Mouse (Mus musculus) forebrain, embryonic 13.5 days (tissue): ENCODE results near the gene Sobp. TPM values are rescaled to one million over a fixed set of nuclear protein-coding genes. Genes with fewer than 3 reads are reported as not detected.

ENCODE experiments used
- ATAC-seq: fragments of 200-750 bp; cut with Nextera tagmentation; 2 replicates; pipeline ENCODE4 v1.8.0; 2017
- H3K27ac ChIP-seq: fragments of 300-500 bp; sonication (generic); 2 replicates; pipeline ENCODE4 v1.5.1; 2015; ENCODE audit warnings: inconsistent platforms, mild to moderate bottlenecking, moderate library complexity
- H3K27me3 ChIP-seq: fragments of 300-500 bp; sonication (generic); 2 replicates; pipeline ENCODE4 v1.6.1; 2015; ENCODE audit warnings: mild to moderate bottlenecking, inconsistent platforms
- H3K36me3 ChIP-seq: fragments of 300-500 bp; sonication (generic); 2 replicates; pipeline ENCODE4 v1.6.1; 2015; ENCODE audit warnings: mild to moderate bottlenecking, inconsistent platforms; ENCODE audit not compliant: poor library complexity, severe bottlenecking
- H3K4me1 ChIP-seq: fragments of 300-500 bp; sonication (generic); 2 replicates; pipeline ENCODE4 v1.6.1; 2015; ENCODE audit warnings: inconsistent platforms
- H3K4me2 ChIP-seq: fragments of 300-500 bp; sonication (generic); 2 replicates; pipeline ENCODE4 v1.6.1; 2015; ENCODE audit warnings: inconsistent platforms, mild to moderate bottlenecking, moderate library complexity
- H3K4me3 ChIP-seq: fragments of 300-500 bp; sonication (generic); 2 replicates; pipeline ENCODE4 v1.5.1; 2015; ENCODE audit warnings: mild to moderate bottlenecking, inconsistent platforms
- H3K9ac ChIP-seq: fragments of 300-500 bp; sonication (generic); 2 replicates; pipeline ENCODE4 v1.6.1; 2015; ENCODE audit warnings: mild to moderate bottlenecking, inconsistent platforms
- H3K9me3 ChIP-seq: fragments of 300-500 bp; sonication (generic); replicated peaks from 2 replicates; pipeline ENCODE4 v1.6.1; 2016; ENCODE audit warnings: inconsistent platforms
- WGBS: fragments of 180-500 bp; shearing (Covaris S2); methylation state at CpG from one replicate; pipeline ENCODE4 v1.1.7; 2015; 5-methylcytosine and 5-hydroxymethylcytosine counted together
- polyA plus RNA-seq: library from polyadenylated mRNA; unstranded; fragments of >200 nt; fragmentation: Nextera tagmentation; extraction: Ambion mirVana; gene quantifications from 2 replicates; pipeline ENCODE4 v1.2.1, GENCODE M21; 2015

Gene Sobp
- polyA plus RNA-seq, 1 experiment from 2014 or later, result 9.3 TPM

DNA sequence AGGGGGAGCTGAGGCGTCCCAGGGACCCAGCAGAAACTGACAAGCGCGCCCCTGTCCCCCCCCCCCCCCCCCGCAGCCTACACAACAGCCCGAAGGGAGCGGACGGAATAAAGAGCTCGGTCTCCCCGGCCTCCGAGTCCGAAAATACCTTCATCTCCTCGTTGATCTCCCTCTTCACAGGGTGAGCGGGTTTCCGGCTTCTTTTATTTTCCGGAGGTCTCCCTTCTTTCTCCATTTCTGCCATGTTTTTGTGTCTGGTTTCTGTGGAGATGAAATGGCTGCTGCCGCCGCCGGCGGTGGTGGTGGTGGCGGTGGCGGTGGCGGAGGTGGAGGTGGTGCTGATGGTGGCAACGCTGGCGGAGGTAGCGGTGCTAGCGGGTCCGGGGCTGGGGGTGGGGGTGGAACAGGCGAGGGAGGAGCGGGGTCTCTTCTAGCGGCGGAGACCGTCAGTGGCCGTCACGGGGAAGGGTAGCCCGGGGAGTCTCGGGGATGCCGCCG, 453 bp downstream of the Sobp start:
- peak overlapping the region; percentile 89 for H3K4me3 ChIP-seq
- peak overlapping the region; percentile 90 for H3K4me2 ChIP-seq
- H3K27me3 ChIP-seq, result peaks cover 11% of the 10 kb centered on the region
- H3K36me3 ChIP-seq, result no peaks in the 10 kb centered on the region
- peaks cover 38% of the 10 kb centered on the region for H3K4me1 ChIP-seq
- H3K27ac ChIP-seq, result peak overlapping the region; percentile 94
- WGBS, result under 1% methylated on average over 30 of the region's 38 CpGs
- no peaks in the 10 kb centered on the region for H3K9me3 ChIP-seq
- ATAC-seq, result peak; percentile 63
- peak overlapping the region; percentile 95 for H3K9ac ChIP-seq

DNA sequence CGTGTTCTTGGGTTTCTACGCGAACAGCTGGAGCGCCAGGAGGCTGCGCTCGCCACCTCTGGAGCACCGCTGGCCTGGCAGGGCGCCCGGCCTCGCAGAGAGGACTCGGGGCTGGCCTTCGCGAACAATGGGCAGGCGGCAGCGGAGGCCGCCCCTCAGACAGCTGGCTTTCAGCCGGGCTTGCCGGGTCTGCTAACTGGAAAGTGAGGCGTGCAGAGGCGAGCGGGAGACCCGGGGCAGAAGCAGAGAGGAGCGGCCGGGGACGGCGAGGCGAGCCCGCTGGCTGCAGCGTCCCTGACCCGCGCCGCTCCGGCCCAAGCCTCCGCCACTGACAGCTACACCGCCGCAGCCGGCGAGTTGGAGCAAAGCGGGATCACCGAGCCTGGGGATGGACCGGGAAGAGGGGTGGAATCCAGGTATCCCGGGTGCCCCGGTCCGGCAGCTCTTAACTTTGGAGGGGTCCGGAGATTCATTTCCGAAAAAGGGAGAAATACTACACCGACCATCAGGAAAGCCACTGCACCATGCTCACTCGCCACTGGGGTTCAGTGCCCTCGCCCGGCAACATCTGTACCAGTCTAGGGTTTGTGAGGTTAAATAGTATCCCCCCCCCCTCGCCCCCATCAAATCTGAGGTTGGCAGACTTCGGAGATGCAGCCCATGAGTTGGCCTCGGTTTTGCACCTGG, 1.0 kb downstream of the Sobp start:
- H3K4me3 ChIP-seq, result peak overlapping the region; percentile 89
- ATAC-seq, result peak; percentile 25
- 0% methylated on average over 53 of the region's 53 CpGs for WGBS

DNA sequence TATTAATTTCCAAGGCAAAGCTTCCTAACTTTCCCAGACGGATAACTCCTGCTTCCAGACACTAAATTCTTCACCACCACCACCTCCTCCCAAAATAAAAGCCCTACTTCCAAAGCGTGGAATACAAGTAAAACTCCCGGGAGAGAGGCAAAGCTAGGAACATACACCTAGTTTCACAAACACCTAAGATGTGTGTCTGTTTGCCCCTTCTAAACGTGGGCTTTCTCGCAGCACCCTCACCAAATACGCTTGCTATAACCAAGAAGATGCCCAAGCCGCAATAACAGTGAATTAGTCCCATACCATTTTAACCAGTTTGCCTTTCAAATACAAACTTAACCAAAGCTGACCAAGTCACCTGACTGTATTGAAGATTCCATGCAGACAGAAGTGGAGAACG, 1.8 kb downstream of the Sobp start:
- WGBS, result 3% methylated on average over 8 of the region's 8 CpGs
- H3K4me1 ChIP-seq, result peaks cover 38% of the 10 kb centered on the region
- no peaks in the 10 kb centered on the region for H3K9me3 ChIP-seq
- H3K36me3 ChIP-seq, result no peaks in the 10 kb centered on the region
- H3K27me3 ChIP-seq, result peaks cover 11% of the 10 kb centered on the region
- H3K27ac ChIP-seq, result no peak overlapping the region
- H3K9ac ChIP-seq, result peak overlapping the region; percentile 95
- peak overlapping the region; percentile 90 for H3K4me2 ChIP-seq
- H3K4me3 ChIP-seq, result peak overlapping the region; percentile 89
- no peak for ATAC-seq

More for the DNA sequence above, 1.0 kb downstream of the Sobp start:
- peaks cover 38% of the 10 kb centered on the region for H3K4me1 ChIP-seq
- H3K4me2 ChIP-seq, result peak overlapping the region; percentile 90
- peak overlapping the region; percentile 95 for H3K9ac ChIP-seq
- peaks cover 11% of the 10 kb centered on the region for H3K27me3 ChIP-seq
- peak overlapping the region; percentile 94 for H3K27ac ChIP-seq
- no peaks in the 10 kb centered on the region for H3K36me3 ChIP-seq
- no peaks in the 10 kb centered on the region for H3K9me3 ChIP-seq

DNA sequence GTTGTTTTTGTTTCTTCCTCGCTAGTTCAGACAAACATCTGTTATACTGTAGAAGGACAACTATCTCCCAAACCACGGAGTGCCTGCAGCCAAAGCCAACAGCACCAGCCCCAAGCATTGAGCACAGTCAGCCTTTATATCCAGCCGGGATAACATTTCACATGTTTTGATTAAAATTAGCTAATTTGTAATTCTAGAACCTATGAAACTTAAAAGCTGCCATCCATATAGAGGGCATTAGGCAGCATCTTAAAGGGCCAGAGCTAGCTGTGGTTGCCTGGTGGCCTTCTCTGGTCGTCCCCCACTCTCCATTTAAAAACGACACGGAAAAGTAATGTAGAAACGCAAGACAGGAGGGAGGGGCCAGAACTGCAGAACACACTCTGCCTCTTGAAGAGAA, 2.3 kb downstream of the Sobp start:
- Histone ChIP-seq H3K4me3 (peak overlapping the region; percentile 89), H3K27ac (no peak overlapping the region), H3K36me3 (no peaks in the 10 kb centered on the region), H3K4me2 (peak overlapping the region; percentile 90), H3K27me3 (peaks cover 10% of the 10 kb centered on the region), H3K4me1 (peaks cover 38% of the 10 kb centered on the region), H3K9me3 (no peaks in the 10 kb centered on the region), H3K9ac (peak overlapping the region; percentile 95)
- WGBS, result 4% methylated on average over 7 of the region's 7 CpGs
- no peak for ATAC-seq

DNA sequence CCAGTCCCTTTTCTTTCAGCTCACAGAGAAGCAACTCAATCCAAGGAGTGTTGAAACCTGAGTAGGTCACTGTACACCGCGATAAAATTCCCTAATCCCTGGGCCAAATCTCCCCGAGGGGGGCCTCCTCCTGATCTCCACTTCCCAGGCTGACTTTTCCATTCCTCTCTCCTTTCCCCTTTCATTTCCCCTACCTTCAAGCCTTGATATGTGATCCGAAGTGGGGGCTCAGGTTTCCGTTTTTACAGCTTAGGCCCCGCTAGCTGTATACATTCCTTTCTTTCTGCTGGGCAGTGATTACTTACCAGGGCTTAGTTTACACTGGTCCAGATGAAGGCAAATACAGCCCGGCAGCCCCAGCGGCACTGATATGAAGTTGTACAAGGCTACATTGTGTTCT, 3.2 kb downstream of the Sobp start:
- ATAC-seq, result no peak
- no peak overlapping the region for H3K27ac ChIP-seq
- peaks cover 4% of the 10 kb centered on the region for H3K27me3 ChIP-seq
- peak overlapping the region; percentile 89 for H3K4me3 ChIP-seq
- peaks cover 38% of the 10 kb centered on the region for H3K4me1 ChIP-seq
- H3K9ac ChIP-seq, result peak overlapping the region; percentile 56
- H3K36me3 ChIP-seq, result no peaks in the 10 kb centered on the region
- peak overlapping the region; percentile 90 for H3K4me2 ChIP-seq
- no peaks in the 10 kb centered on the region for H3K9me3 ChIP-seq
- 6% methylated on average over 8 of the region's 8 CpGs for WGBS

DNA sequence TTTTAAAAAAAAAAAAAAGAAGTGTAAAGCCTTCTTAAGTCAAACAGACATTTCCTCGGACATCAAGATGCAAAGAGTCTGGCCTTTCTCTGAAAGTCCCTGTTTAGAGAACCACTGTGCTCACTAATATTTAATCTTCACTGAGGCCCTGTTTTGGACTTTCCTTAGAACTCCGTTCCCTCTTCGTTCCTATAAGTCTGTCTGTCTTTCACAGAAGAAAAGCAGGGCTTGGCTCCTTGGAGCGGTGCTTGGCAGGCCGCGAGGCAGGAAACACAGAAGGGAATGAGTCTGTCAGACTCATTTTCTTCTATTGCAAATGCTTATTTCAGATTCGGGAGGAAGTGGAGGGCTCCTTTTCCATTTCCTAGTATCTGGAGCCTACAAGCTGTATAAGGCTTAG, 5.5 kb downstream of the Sobp start:
- no peak overlapping the region for H3K27ac ChIP-seq
- no peak overlapping the region for H3K4me2 ChIP-seq
- no peaks in the 10 kb centered on the region for H3K9me3 ChIP-seq
- peaks cover 26% of the 10 kb centered on the region for H3K4me1 ChIP-seq
- no peak overlapping the region for H3K4me3 ChIP-seq
- 65% methylated on average over 7 of the region's 7 CpGs for WGBS
- no peak for ATAC-seq
- no peaks in the 10 kb centered on the region for H3K27me3 ChIP-seq
- H3K9ac ChIP-seq, result no peak overlapping the region
- no peaks in the 10 kb centered on the region for H3K36me3 ChIP-seq

DNA sequence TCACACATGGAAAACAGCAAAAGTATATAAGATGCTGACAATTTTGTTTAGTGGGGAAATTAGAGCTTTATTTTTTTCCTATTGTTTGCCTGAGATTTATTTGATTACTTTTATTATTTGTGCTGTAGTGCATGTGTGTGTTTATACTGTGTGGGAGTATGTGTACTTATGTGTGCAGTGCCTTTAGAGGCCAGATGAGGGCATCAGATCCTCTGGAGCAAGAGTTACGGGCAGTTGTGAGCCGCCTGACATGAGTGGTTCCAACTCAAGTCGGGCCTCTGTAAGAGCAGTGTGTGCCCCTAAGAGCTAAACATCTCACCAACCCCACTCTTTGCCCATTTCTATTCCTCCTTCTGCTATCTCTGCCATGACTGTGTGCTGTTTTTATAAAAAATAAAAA, 7.5 kb downstream of the Sobp start:
- no peak for ATAC-seq

DNA sequence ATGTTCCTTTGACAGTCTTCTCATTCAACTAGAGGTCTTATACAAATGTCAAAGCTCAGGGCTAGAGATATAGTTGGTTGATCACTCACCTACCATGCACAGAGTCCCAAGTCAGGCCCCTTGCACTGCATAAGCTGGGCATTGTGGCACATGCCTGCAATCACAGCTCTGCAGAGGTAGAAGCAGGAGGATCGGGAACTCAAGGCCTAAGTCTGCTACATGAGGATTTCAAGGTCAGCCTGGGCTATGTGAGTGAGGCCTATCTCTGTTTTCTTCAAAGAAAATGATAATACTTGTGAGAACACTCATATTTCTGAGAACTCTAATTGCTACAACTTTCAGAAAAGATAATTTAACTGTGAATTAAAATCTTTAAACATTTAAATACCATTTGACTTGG, 8.2 kb downstream of the Sobp start:
- no peaks in the 10 kb centered on the region for H3K36me3 ChIP-seq
- H3K27ac ChIP-seq, result no peak overlapping the region
- ATAC-seq, result no peak
- H3K27me3 ChIP-seq, result no peaks in the 10 kb centered on the region
- peaks cover 11% of the 10 kb centered on the region for H3K4me1 ChIP-seq
- no peak overlapping the region for H3K4me2 ChIP-seq
- 97% methylated on average over 1 of the region's 1 CpGs for WGBS
- H3K9me3 ChIP-seq, result no peaks in the 10 kb centered on the region
- H3K9ac ChIP-seq, result no peak overlapping the region
- H3K4me3 ChIP-seq, result no peak overlapping the region

More for the DNA sequence above, 7.5 kb downstream of the Sobp start:
- 95% methylated on average over 3 of the region's 3 CpGs for WGBS
- Histone ChIP-seq H3K9ac (no peak overlapping the region), H3K4me2 (no peak overlapping the region), H3K27me3 (no peaks in the 10 kb centered on the region), H3K4me1 (peaks cover 15% of the 10 kb centered on the region), H3K9me3 (no peaks in the 10 kb centered on the region), H3K36me3 (no peaks in the 10 kb centered on the region), H3K27ac (no peak overlapping the region), H3K4me3 (no peak overlapping the region)

DNA sequence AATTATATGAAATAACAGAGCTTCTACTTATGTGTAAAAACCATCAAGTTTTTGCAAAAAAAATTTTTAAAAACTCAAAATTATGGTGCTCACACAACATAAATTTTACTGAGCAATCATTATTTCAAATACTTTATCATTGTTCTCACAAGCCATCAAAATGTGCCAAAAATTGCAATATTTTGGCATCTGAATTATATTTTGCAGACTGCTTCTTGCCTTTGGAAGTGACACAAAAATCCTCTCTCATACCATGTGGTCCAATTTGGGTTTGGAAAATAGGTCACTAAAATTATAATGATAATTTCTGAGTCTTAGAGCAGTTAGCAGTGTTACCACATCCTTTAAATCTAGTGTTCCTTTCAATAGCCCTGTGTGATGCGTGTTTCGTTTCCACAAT, 9.9 kb downstream of the Sobp start:
- Histone ChIP-seq H3K4me2 (no peak overlapping the region), H3K4me3 (no peak overlapping the region), H3K27me3 (no peaks in the 10 kb centered on the region), H3K9ac (no peak overlapping the region), H3K36me3 (no peaks in the 10 kb centered on the region), H3K27ac (no peak overlapping the region), H3K4me1 (0 out of 2 replicates have a peak, but pooled peaks cover 3% of the 10 kb centered on the region), H3K9me3 (no peaks in the 10 kb centered on the region)
- no peak for ATAC-seq
- 98% methylated on average over 2 of the region's 2 CpGs for WGBS

DNA sequence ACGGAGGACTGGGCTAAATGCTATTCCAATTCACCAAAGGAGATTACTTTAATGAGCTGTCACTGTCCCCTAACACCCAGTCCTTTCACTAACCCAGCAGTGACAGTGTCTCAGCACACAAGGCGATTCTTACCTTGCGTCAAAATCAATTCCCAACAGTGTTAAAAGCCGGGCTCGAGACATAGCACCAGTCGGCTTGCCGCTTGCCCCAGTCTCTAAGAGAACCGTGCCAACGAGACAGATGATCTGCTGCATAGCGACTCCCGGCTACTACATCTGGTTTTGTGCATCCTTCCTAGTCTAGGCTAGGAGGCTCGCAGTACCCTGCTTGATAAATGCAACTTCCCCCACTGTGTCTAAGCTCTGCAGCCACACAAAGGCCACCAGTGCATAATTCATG, 12.0 kb downstream of the Sobp start:
- no peaks in the 10 kb centered on the region for H3K27me3 ChIP-seq
- no peak overlapping the region for H3K4me2 ChIP-seq
- no peaks in the 10 kb centered on the region for H3K9me3 ChIP-seq
- ATAC-seq, result no peak
- H3K4me1 ChIP-seq, result 0 out of 2 replicates have a peak, but pooled peaks cover 3% of the 10 kb centered on the region
- H3K27ac ChIP-seq, result no peak overlapping the region
- H3K9ac ChIP-seq, result no peak overlapping the region
- no peak overlapping the region for H3K4me3 ChIP-seq
- WGBS, result 82% methylated on average over 12 of the region's 12 CpGs
- peaks cover 4% of the 10 kb centered on the region; the same call in 1 of the 2 replicates for H3K36me3 ChIP-seq

DNA sequence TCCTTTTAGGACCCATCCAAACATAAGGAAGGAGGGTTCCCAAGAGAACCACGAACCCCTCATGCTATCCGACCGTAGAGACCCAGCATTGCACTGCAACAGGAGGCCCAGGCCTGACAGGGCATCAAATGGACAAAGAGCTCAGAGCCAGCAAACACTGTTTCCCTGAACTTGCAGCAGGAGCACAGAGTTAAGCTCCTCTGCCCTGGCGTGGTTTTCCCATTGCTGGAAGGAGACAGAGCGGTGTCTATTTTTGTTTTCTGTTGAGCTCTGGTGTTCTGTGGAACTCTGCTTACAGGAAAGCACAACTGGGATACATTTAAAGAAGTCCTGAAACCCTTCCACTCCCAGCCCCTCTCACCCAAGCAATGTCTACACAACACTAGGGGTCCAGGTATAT, 15.0 kb downstream of the Sobp start:
- no peak overlapping the region for H3K4me2 ChIP-seq
- H3K36me3 ChIP-seq, result peaks cover 4% of the 10 kb centered on the region; the same call in 1 of the 2 replicates
- no peak overlapping the region for H3K27ac ChIP-seq
- no peak overlapping the region for H3K4me3 ChIP-seq
- WGBS, result 75% methylated on average over 5 of the region's 5 CpGs
- H3K9ac ChIP-seq, result no peak overlapping the region
- no peaks in the 10 kb centered on the region for H3K27me3 ChIP-seq
- no peak for ATAC-seq
- H3K9me3 ChIP-seq, result no peaks in the 10 kb centered on the region
- H3K4me1 ChIP-seq, result peaks cover 17% of the 10 kb centered on the region

DNA sequence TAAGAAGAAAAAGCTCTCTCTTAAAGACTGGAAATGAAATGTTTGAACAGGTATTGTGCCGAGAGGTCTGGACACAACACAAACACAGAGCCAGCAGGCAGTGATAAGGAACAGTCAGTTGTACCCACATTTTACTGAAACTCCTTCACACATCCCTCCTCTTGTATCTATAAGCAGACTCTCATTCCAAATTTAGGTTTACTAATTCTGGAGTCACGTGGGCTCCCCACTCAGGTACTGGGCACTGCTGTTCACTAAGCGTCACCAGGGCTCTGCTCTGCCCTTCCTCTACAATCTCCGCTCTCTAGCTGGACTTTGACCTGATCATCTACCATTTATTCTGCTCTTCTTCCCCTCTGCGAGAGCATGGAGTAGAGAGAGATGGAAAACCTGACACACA, 15.4 kb downstream of the Sobp start:
- Histone ChIP-seq H3K27ac (no peak overlapping the region), H3K9ac (no peak overlapping the region), H3K36me3 (peaks cover 4% of the 10 kb centered on the region; the same call in 1 of the 2 replicates), H3K9me3 (no peaks in the 10 kb centered on the region), H3K4me3 (no peak overlapping the region), H3K4me2 (no peak overlapping the region), H3K4me1 (peaks cover 21% of the 10 kb centered on the region), H3K27me3 (no peaks in the 10 kb centered on the region)
- ATAC-seq, result no peak
- 91% methylated on average over 5 of the region's 5 CpGs for WGBS
